Mouse (Mus musculus) heart, embryonic 11.5 days (tissue): ENCODE results near the gene Fut1. TPM values are rescaled to one million over a fixed set of nuclear protein-coding genes. Genes with fewer than 3 reads are reported as not detected.
"Not testable (repeated sequence)": the region's sequence is repeated elsewhere in the genome, so short reads cannot be mapped to it uniquely, and the experiment has no call there.

Source experiments
- ATAC-seq: fragments of 200-750 bp; cut with Nextera tagmentation; replicated peaks from 2 replicates; pipeline ENCODE4 v1.8.0; 2017; ENCODE audit warnings: moderate library complexity; ENCODE audit not compliant: insufficient number of reproducible peaks, low FRiP score, low TSS enrichment
- H3K27ac ChIP-seq: fragments of 300-500 bp; sonication (generic); 2 replicates; pipeline ENCODE4 v1.5.1; 2014; ENCODE audit warnings: mild to moderate bottlenecking, low read depth, low read length
- H3K27me3 ChIP-seq: fragments of 300-500 bp; sonication (generic); 2 replicates; pipeline ENCODE4 v1.6.1; 2014; ENCODE audit warnings: mild to moderate bottlenecking, low read length, mixed read lengths; ENCODE audit not compliant: control insufficient read depth, insufficient read depth
- H3K36me3 ChIP-seq: fragments of 300-500 bp; sonication (generic); 2 replicates; pipeline ENCODE4 v1.6.1; 2014; ENCODE audit warnings: mild to moderate bottlenecking, low read length, moderate library complexity, mixed read lengths; ENCODE audit not compliant: control insufficient read depth, insufficient read depth
- H3K4me1 ChIP-seq: fragments of 300-500 bp; sonication (generic); 2 replicates; pipeline ENCODE4 v1.6.1; 2014; ENCODE audit warnings: low read length; ENCODE audit not compliant: control insufficient read depth, insufficient read depth
- H3K4me2 ChIP-seq: fragments of 300-500 bp; sonication (generic); 2 replicates; pipeline ENCODE4 v1.6.1; 2014; ENCODE audit warnings: mild to moderate bottlenecking, moderate library complexity
- H3K4me3 ChIP-seq: fragments of 300-500 bp; sonication (generic); 2 replicates; pipeline ENCODE4 v1.5.1; 2014; ENCODE audit warnings: low read depth, low read length
- H3K9ac ChIP-seq: fragments of 300-500 bp; sonication (generic); 2 replicates; pipeline ENCODE4 v1.6.1; 2014; ENCODE audit warnings: mild to moderate bottlenecking, low read depth, low read length, moderate library complexity
- H3K9me3 ChIP-seq: fragments of 300-500 bp; sonication (generic); replicated peaks from 2 replicates; pipeline ENCODE4 v1.6.1; 2016; ENCODE audit warnings: low read length; ENCODE audit not compliant: control insufficient read depth
- WGBS: fragments of 180-500 bp; shearing (Covaris S2); extraction: QIAGEN DNeasy Blood & Tissue Kit; methylation state at CpG from one replicate; pipeline ENCODE4 v1.1.7; 2014; ENCODE audit not compliant: insufficient replicate concordance; 5-methylcytosine and 5-hydroxymethylcytosine counted together
- polyA plus RNA-seq: library from polyadenylated mRNA; unstranded; fragments of >200 nt; fragmentation: Nextera tagmentation; extraction: Ambion mirVana; gene quantifications from 2 replicates; pipeline ENCODE4 v1.2.1, GENCODE M21; 2014

Fut1 gene
- polyA plus RNA-seq, 1 experiment from 2014 or later: not detected

DNA sequence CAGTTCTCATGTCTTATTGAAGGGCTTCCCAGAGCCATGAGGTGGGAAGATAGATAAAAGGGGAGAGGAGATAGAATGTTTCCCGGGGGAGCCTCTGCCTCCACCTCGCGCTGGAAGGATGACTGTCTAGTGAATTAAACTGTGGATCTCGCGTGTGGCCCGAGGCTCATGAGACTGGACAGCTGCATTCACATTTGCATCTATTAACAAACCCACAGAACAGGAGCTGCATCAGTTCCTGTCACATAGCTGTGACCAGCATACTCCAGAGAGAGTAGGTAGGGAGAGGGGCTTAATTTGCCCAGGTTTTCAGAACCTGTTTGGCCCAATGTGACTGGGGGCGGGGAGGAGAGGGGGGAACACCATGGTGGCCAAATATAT is 28.5 kb downstream of the Fut1 start:
- Histone ChIP-seq H3K9ac (no peak overlapping the region), H3K27me3 (no peaks in the 10 kb centered on the region; the same call in 1 of the 2 replicates), H3K4me3 (no peak overlapping the region), H3K4me1 (peaks cover 30% of the 10 kb centered on the region), H3K27ac (no peak overlapping the region), H3K9me3 (no peaks in the 10 kb centered on the region), H3K4me2 (no peak overlapping the region), H3K36me3 (no peaks in the 10 kb centered on the region)
- ATAC-seq: no peak
- WGBS: 78% methylated on average over 7 of the region's 7 CpGs

GRCm38 (mm10) chr7:45646671-45647070 is 29.6 kb downstream of the Fut1 start:
- H3K9ac ChIP-seq: no peak overlapping the region
- H3K9me3 ChIP-seq: no peaks in the 10 kb centered on the region
- ATAC-seq: no peak
- H3K27me3 ChIP-seq: no peaks in the 10 kb centered on the region; the same call in 1 of the 2 replicates
- H3K36me3 ChIP-seq: no peaks in the 10 kb centered on the region
- no peak overlapping the region for H3K27ac ChIP-seq
- H3K4me3 ChIP-seq: no peak overlapping the region
- no peak overlapping the region for H3K4me2 ChIP-seq
- 73% methylated on average over 4 of the region's 4 CpGs for WGBS
- H3K4me1 ChIP-seq: peaks cover 21% of the 10 kb centered on the region

- Histone ChIP-seq H3K4me2 (peak overlapping the region; percentile 37), H3K9ac (no peak overlapping the region), H3K4me1 (peaks cover 8% of the 10 kb centered on the region), H3K27me3 (no peaks in the 10 kb centered on the region; the same call in 1 of the 2 replicates), H3K4me3 (no peak overlapping the region), H3K27ac (peak overlapping the region; percentile 46), H3K36me3 (no peaks in the 10 kb centered on the region), H3K9me3 (no peaks in the 10 kb centered on the region)
- peak; percentile 50; the same call in 1 of the 2 replicates for ATAC-seq
- 44% methylated on average over 8 of the region's 8 CpGs for WGBS
Measured at GRCm38 (mm10) chr7:45649351-45649750, 32.3 kb downstream of the Fut1 start.

DNA sequence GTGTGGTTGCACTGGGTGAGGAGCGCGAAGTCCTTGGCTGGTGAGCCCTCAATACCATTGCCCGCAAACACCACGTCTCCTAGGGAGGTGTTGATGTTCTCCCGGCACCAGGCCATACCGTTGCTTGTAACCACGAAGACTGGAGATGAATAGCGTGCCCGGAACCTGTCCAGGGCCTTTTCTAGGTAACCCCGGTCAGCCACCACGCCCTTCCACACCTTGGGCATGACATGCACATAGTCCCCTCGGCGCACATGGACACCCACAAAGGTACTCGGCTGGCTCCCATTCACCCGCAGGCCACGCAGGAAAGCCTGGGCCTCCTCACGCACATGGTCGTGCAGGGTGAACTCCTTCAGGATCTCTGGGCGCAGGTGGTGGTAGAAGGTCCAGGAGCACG is 33.4 kb downstream of the Fut1 start:
- not testable (repeated sequence) for H3K9ac ChIP-seq, H3K27ac ChIP-seq, H3K36me3 ChIP-seq, H3K4me1 ChIP-seq, ATAC-seq, H3K27me3 ChIP-seq, H3K9me3 ChIP-seq, H3K4me2 ChIP-seq, H3K4me3 ChIP-seq
- 90% methylated on average over 19 of the region's 20 CpGs for WGBS

- H3K4me1 ChIP-seq: 0 out of 2 replicates have a peak, but pooled peaks cover 3% of the 10 kb centered on the region
- peak overlapping the region; percentile 55 for H3K4me2 ChIP-seq
- no peak for ATAC-seq
- H3K9ac ChIP-seq: 0 out of 2 replicates have a peak overlapping the region, but pooled peaks have one; percentile 23
- 0 out of 2 replicates have a peak, but pooled peaks cover 3% of the 10 kb centered on the region for H3K9me3 ChIP-seq
- H3K4me3 ChIP-seq: peak overlapping the region; percentile 12; the same call in 1 of the 2 replicates
- H3K27ac ChIP-seq: no peak overlapping the region
- H3K27me3 ChIP-seq: no peaks in the 10 kb centered on the region
- H3K36me3 ChIP-seq: no peaks in the 10 kb centered on the region
- WGBS: 26% methylated on average over 17 of the region's 17 CpGs
Measured at GRCm38 (mm10) chr7:45654424-45655047, 37.4 kb downstream of the Fut1 start.

DNA sequence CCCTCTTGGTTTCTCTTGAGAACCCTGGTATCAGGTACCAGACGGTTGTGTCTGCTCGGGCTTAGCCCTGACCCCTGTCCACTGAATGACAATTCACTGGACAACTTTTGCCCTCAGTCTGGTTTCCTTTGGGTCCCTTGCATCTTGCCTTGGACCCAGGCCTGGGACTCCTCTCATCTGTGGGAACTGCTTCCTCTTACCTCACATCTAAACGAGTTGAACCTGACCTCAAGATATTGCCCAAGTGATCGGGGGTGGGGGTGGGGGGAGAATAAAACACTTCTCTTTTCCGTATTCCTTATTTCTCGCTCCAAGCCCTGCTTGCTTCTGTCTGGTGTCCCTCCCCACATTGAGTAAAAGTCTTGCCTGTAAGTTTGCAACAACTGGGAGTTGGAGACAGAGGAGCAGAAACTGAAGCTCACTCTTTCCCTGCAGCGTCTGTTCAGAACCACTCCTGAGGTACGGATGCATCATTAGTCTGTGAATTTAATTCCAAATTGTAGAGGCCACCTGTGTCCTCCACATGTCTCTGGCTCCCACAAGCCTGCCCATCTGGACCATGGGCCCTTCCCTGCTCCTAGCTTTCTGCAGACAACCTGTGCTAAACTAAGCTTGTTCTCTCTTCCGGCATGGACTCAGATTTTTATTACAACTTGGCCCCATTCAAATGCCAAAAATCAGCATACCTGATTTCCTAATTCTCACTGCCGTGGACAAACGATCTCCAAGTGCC is 43.8 kb downstream of the Fut1 start:
- Histone ChIP-seq H3K27ac (no peak overlapping the region), H3K4me3 (no peak overlapping the region), H3K9ac (no peak overlapping the region), H3K9me3 (0 out of 2 replicates have a peak, but pooled peaks cover 3% of the 10 kb centered on the region), H3K27me3 (no peaks in the 10 kb centered on the region), H3K4me1 (peaks cover 4% of the 10 kb centered on the region; the same call in 1 of the 2 replicates), H3K36me3 (no peaks in the 10 kb centered on the region), H3K4me2 (no peak overlapping the region)
- 79% methylated on average over 11 of the region's 11 CpGs for WGBS
- ATAC-seq: no peak

- H3K4me2 ChIP-seq, H3K4me3 ChIP-seq, H3K27ac ChIP-seq, H3K9me3 ChIP-seq, H3K36me3 ChIP-seq, H3K9ac ChIP-seq, H3K27me3 ChIP-seq, H3K4me1 ChIP-seq, ATAC-seq: not testable (repeated sequence)
- WGBS: 95% methylated on average over 6 of the region's 6 CpGs
Measured at GRCm38 (mm10) chr7:45661702-45662101, 44.6 kb downstream of the Fut1 start.

GRCm38 (mm10) chr7:45665303-45666138 is 48.4 kb downstream of the Fut1 start:
- Histone ChIP-seq H3K4me3 (no peak overlapping the region), H3K27me3 (no peaks in the 10 kb centered on the region), H3K4me2 (no peak overlapping the region), H3K9me3 (no peaks in the 10 kb centered on the region), H3K36me3 (no peaks in the 10 kb centered on the region), H3K27ac (no peak overlapping the region), H3K4me1 (peaks cover 4% of the 10 kb centered on the region; the same call in 1 of the 2 replicates), H3K9ac (no peak overlapping the region)
- ATAC-seq: no peak
- WGBS: 56% methylated on average over 13 of the region's 13 CpGs
